Mouse (Mus musculus) spleen, adult 2 months (tissue): ENCODE data around the gene Sort1. TPM values are rescaled to one million over a fixed set of nuclear protein-coding genes. Genes with fewer than 3 reads are reported as not detected.
A peak's percentile ranks its signal among the peaks of the same experiment; 100 is the strongest.

Experiments
- DNase-seq, 2 experiments: peaks; one replicate each; pipeline versions ENCODE4 v3.0.0 to v3.0.0-alpha.2; 2012 to 2021; ENCODE audit warnings: low spot score in 2 of 2, low read depth in 1 of 2
- H3K27ac ChIP-seq: fragments of 200-500 bp; 2 replicates; pipeline ENCODE4 v1.5.1; 2012; ENCODE audit warnings: low read length, inconsistent platforms; ENCODE audit not compliant: insufficient read depth
- H3K27me3 ChIP-seq: fragments of 200-500 bp; 2 replicates; pipeline ENCODE4 v1.6.1; 2012; ENCODE audit warnings: mild to moderate bottlenecking, moderate library complexity, low read length, inconsistent platforms; ENCODE audit not compliant: control insufficient read depth, insufficient read depth
- H3K36me3 ChIP-seq: fragments of 200-500 bp; 2 replicates; pipeline ENCODE4 v1.6.1; 2012; ENCODE audit warnings: mild to moderate bottlenecking, low read length, inconsistent platforms; ENCODE audit not compliant: control insufficient read depth, insufficient read depth
- H3K4me1 ChIP-seq: fragments of 200-500 bp; 2 replicates; pipeline ENCODE4 v1.6.1; 2011; ENCODE audit warnings: inconsistent platforms; ENCODE audit not compliant: control insufficient read depth, insufficient read depth, insufficient read length
- H3K4me3 ChIP-seq: fragments of 200-500 bp; 2 replicates; pipeline ENCODE4 v1.5.1; 2011; ENCODE audit warnings: mild to moderate bottlenecking, inconsistent platforms; ENCODE audit not compliant: insufficient read depth, insufficient read length; ENCODE audit errors: extremely low read depth
- CTCF ChIP-seq: fragments of 200-500 bp; IDR thresholded peaks from 2 replicates; pipeline ENCODE4 v1.5.1; 2011; ENCODE audit warnings: mild to moderate bottlenecking, inconsistent platforms; ENCODE audit not compliant: insufficient read depth, insufficient read length, insufficient replicate concordance; ENCODE audit errors: extremely low read depth
- POLR2A ChIP-seq: fragments of 200-500 bp; IDR thresholded peaks from 2 replicates; pipeline ENCODE4 v1.6.1; 2011; ENCODE audit warnings: low read depth, low read length, inconsistent platforms
- WGBS: fragments of 180-500 bp; shearing (Covaris S2); methylation state at CpG from one replicate; pipeline ENCODE4 v1.1.7; 2018; 5-methylcytosine and 5-hydroxymethylcytosine counted together
- polyA plus RNA-seq: library from polyadenylated mRNA; depleted of rRNA; stranded (reverse); fragments of >200 nt; gene quantifications from 2 replicates; pipeline ENCODE4 v1.2.3, GENCODE M21; 2012

Sort1 gene
- polyA plus RNA-seq, 1 experiment, result 11.4 TPM

GRCm38 (mm10) chr3:108383485-108384354 is 99.8 kb downstream of the Sort1 start, which contains the start of gene Psrc1:
Gene Psrc1, plus strand, starts transcription at chr3:108383839.
- Histone ChIP-seq H3K4me1 (peaks cover 6% of the 10 kb centered on the region; the same call in 1 of the 2 replicates), H3K36me3 (no peaks in the 10 kb centered on the region), H3K27me3 (no peaks in the 10 kb centered on the region), H3K27ac (no peak within 1 kb of the TSS), H3K4me3 (peak within 1 kb of the TSS; percentile 98)
- peak in 1 of 2 experiments; percentile 67 for DNase-seq
- 3% methylated on average over 44 of the region's 44 CpGs for WGBS
- TF ChIP-seq POLR2A (no peak), CTCF (no peak)

- Histone ChIP-seq H3K4me1 (peaks cover 6% of the 10 kb centered on the region; the same call in 1 of the 2 replicates), H3K36me3 (no peaks in the 10 kb centered on the region), H3K27ac (no peak overlapping the region), H3K4me3 (no peak overlapping the region), H3K27me3 (no peaks in the 10 kb centered on the region)
- DNase-seq, result no peak
- TF ChIP-seq CTCF (no peak), POLR2A (no peak)
- 80% methylated on average over 2 of the region's 2 CpGs for WGBS
Measured at GRCm38 (mm10) chr3:108384425-108384824, 100.5 kb downstream of the Sort1 start.

GRCm38 (mm10) chr3:108386186-108386585 is 102.3 kb downstream of the Sort1 start:
- Histone ChIP-seq H3K27ac (no peak overlapping the region), H3K36me3 (no peaks in the 10 kb centered on the region), H3K4me1 (peaks cover 6% of the 10 kb centered on the region; the same call in 1 of the 2 replicates), H3K27me3 (no peaks in the 10 kb centered on the region), H3K4me3 (no peak overlapping the region)
- 97% methylated on average over 10 of the region's 10 CpGs for WGBS
- no peak for TF ChIP-seq POLR2A
- TF ChIP-seq CTCF, result no peak
- no peak for DNase-seq

- TF ChIP-seq POLR2A, result no peak
- peak; percentile 98 for TF ChIP-seq CTCF
- H3K36me3 ChIP-seq, result no peaks in the 10 kb centered on the region
- no peaks in the 10 kb centered on the region for H3K27me3 ChIP-seq
- 0% methylated on average over 5 of the region's 5 CpGs for WGBS
- no peak overlapping the region for H3K4me3 ChIP-seq
- H3K27ac ChIP-seq, result no peak overlapping the region
- DNase-seq, result peak; percentile 91 to 92
- H3K4me1 ChIP-seq, result no peaks in the 10 kb centered on the region
Measured at GRCm38 (mm10) chr3:108389111-108389545, 105.2 kb downstream of the Sort1 start.

GRCm38 (mm10) chr3:108392299-108392698 is 108.4 kb downstream of the Sort1 start:
- no peak overlapping the region for H3K4me3 ChIP-seq
- no peaks in the 10 kb centered on the region for H3K36me3 ChIP-seq
- TF ChIP-seq CTCF (no peak), POLR2A (no peak)
- no peak for DNase-seq
- no peaks in the 10 kb centered on the region for H3K4me1 ChIP-seq
- no peaks in the 10 kb centered on the region for H3K27me3 ChIP-seq
- no peak overlapping the region for H3K27ac ChIP-seq
- 69% methylated on average over 10 of the region's 10 CpGs for WGBS

- WGBS, result 87% methylated on average over 15 of the region's 15 CpGs
- TF ChIP-seq CTCF (no peak), POLR2A (no peak)
- H3K27ac ChIP-seq, result no peak overlapping the region
- no peaks in the 10 kb centered on the region for H3K4me1 ChIP-seq
- no peak for DNase-seq
- H3K27me3 ChIP-seq, result no peaks in the 10 kb centered on the region
- H3K4me3 ChIP-seq, result no peak overlapping the region
- H3K36me3 ChIP-seq, result no peaks in the 10 kb centered on the region
Measured at GRCm38 (mm10) chr3:108392793-108393192, 108.9 kb downstream of the Sort1 start.

- DNase-seq, result no peak
- H3K4me3 ChIP-seq, result no peak overlapping the region
- no peak overlapping the region for H3K27ac ChIP-seq
- no peak for TF ChIP-seq POLR2A
- no peak for TF ChIP-seq CTCF
- H3K36me3 ChIP-seq, result no peaks in the 10 kb centered on the region
- no peaks in the 10 kb centered on the region for H3K27me3 ChIP-seq
- 88% methylated on average over 9 of the region's 9 CpGs for WGBS
- no peaks in the 10 kb centered on the region for H3K4me1 ChIP-seq
Measured at GRCm38 (mm10) chr3:108398281-108398680, 114.4 kb downstream of the Sort1 start.
